Mouse (Mus musculus) forebrain, postnatal 0 days (tissue): ENCODE measurements around the gene Ppfia4. TPM values are rescaled to one million over a fixed set of nuclear protein-coding genes. Genes with fewer than 3 reads are reported as not detected.

Experiments used
- ATAC-seq: fragments of 200-750 bp; cut with Nextera tagmentation; 2 replicates; pipeline ENCODE4 v1.8.0; 2017; ENCODE audit warnings: mild to moderate bottlenecking, moderate library complexity
- DNase-seq: peaks from one replicate; pipeline ENCODE4 v3.0.0-alpha.2; 2015
- H3K27ac ChIP-seq: fragments of 300-500 bp; sonication (generic); 2 replicates; pipeline ENCODE4 v1.5.1; 2014; ENCODE audit warnings: low read depth, mild to moderate bottlenecking, antibody characterized with exemption, low read length, moderate library complexity, mixed read lengths
- H3K27me3 ChIP-seq: fragments of 300-500 bp; sonication (generic); 2 replicates; pipeline ENCODE4 v1.6.1; 2014; ENCODE audit warnings: mild to moderate bottlenecking, low read length, mixed read lengths; ENCODE audit not compliant: insufficient read depth
- H3K36me3 ChIP-seq: fragments of 300-500 bp; sonication (generic); 2 replicates; pipeline ENCODE4 v1.6.1; 2014; ENCODE audit warnings: mild to moderate bottlenecking, moderate library complexity; ENCODE audit not compliant: insufficient read depth
- H3K4me1 ChIP-seq: fragments of 300-500 bp; sonication (generic); 2 replicates; pipeline ENCODE4 v1.6.1; 2014; ENCODE audit warnings: antibody characterized with exemption; ENCODE audit not compliant: insufficient read depth
- H3K4me2 ChIP-seq: fragments of 300-500 bp; sonication (generic); 2 replicates; pipeline ENCODE4 v1.6.1; 2014; ENCODE audit warnings: low read depth, mild to moderate bottlenecking, moderate library complexity
- H3K4me3 ChIP-seq: fragments of 300-500 bp; sonication (generic); 2 replicates; pipeline ENCODE4 v1.5.1; 2014; ENCODE audit warnings: low read depth, low read length, mixed read lengths
- H3K9ac ChIP-seq: fragments of 300-500 bp; sonication (generic); 2 replicates; pipeline ENCODE4 v1.6.1; 2014; ENCODE audit warnings: mild to moderate bottlenecking
- H3K9me3 ChIP-seq: fragments of 300-500 bp; sonication (generic); 2 replicates; pipeline ENCODE4 v1.6.1; 2016; ENCODE audit warnings: low read length
- CTCF ChIP-seq: sonication (generic); IDR thresholded peaks from 2 replicates; pipeline ENCODE4 v1.5.1; 2016; ENCODE audit warnings: antibody characterized with exemption, control low read depth, low read depth
- WGBS: fragments of 180-500 bp; shearing (Covaris S2); extraction: QIAGEN DNeasy Blood & Tissue Kit; methylation state at CpG from one replicate; pipeline ENCODE4 v1.1.7; 2014; 5-methylcytosine and 5-hydroxymethylcytosine counted together
- polyA plus RNA-seq: library from polyadenylated mRNA; unstranded; fragments of >200 nt; fragmentation: Nextera tagmentation; extraction: Ambion mirVana; gene quantifications from 2 replicates; pipeline ENCODE4 v1.2.1, GENCODE M21; 2015
- total RNA-seq: library from RNA; depleted of rRNA; stranded (reverse); fragments of >200 nt; gene quantifications from 2 replicates; pipeline ENCODE4 v1.2.3, GENCODE M21; 2014

The Ppfia4 gene
- total and polyA plus RNA-seq, 2 experiments from 2014 or later, result 17.5 to 31.9 TPM

GRCm38 (mm10) chr1:134361857-134362212 lies 29.1 kb upstream of the Ppfia4 start, which contains the start of gene Tmem183a:
Tmem183a (minus strand) TSS chr1:134361979.
- Histone ChIP-seq H3K27me3 (no peaks in the 10 kb centered on the region), H3K9me3 (no peaks in the 10 kb centered on the region), H3K4me3 (peak within 1 kb of the TSS; percentile 88), H3K36me3 (peaks cover 20% of the 10 kb centered on the region), H3K9ac (peak within 1 kb of the TSS; percentile 90), H3K4me2 (peak within 1 kb of the TSS; percentile 71), H3K4me1 (peaks cover 13% of the 10 kb centered on the region; the same call in 1 of the 2 replicates), H3K27ac (peak within 1 kb of the TSS; percentile 85)
- TF ChIP-seq CTCF, result no peak
- under 1% methylated on average over 38 of the region's 38 CpGs for WGBS
- ATAC-seq, result peak; percentile 99
- peak; percentile 98 for DNase-seq

- DNase-seq, result no peak
- H3K27me3 ChIP-seq, result no peaks in the 10 kb centered on the region
Observed at GRCm38 (mm10) chr1:134361195-134361856, 28.6 kb upstream of the Ppfia4 start.

GRCm38 (mm10) chr1:134360656-134361055 lies 27.9 kb upstream of the Ppfia4 start:
- ATAC-seq, result no peak
- H3K4me1 ChIP-seq, result peaks cover 13% of the 10 kb centered on the region; the same call in 1 of the 2 replicates
- no peaks in the 10 kb centered on the region for H3K9me3 ChIP-seq
- H3K4me3 ChIP-seq, result peak overlapping the region; percentile 88
- H3K36me3 ChIP-seq, result peaks cover 28% of the 10 kb centered on the region
- no peak for DNase-seq
- 80% methylated on average over 7 of the region's 7 CpGs for WGBS
- no peaks in the 10 kb centered on the region for H3K27me3 ChIP-seq
- no peak overlapping the region for H3K9ac ChIP-seq
- no peak overlapping the region for H3K27ac ChIP-seq
- peak overlapping the region; percentile 71 for H3K4me2 ChIP-seq
- no peak for TF ChIP-seq CTCF

More at GRCm38 (mm10) chr1:134361195-134361856, 28.6 kb upstream of the Ppfia4 start:
- no peak for TF ChIP-seq CTCF
- peak overlapping the region; percentile 71 for H3K4me2 ChIP-seq
- no peaks in the 10 kb centered on the region for H3K9me3 ChIP-seq
- peaks cover 13% of the 10 kb centered on the region; the same call in 1 of the 2 replicates for H3K4me1 ChIP-seq
- H3K9ac ChIP-seq, result peak overlapping the region; percentile 90
- H3K27ac ChIP-seq, result peak overlapping the region; percentile 85
- peak overlapping the region; percentile 88 for H3K4me3 ChIP-seq
- ATAC-seq, result peak; percentile 74
- WGBS, result 4% methylated on average over 41 of the region's 44 CpGs
- peaks cover 21% of the 10 kb centered on the region for H3K36me3 ChIP-seq

GRCm38 (mm10) chr1:134357461-134357860 lies 24.7 kb upstream of the Ppfia4 start:
- WGBS, result 88% methylated on average over 4 of the region's 4 CpGs
- no peaks in the 10 kb centered on the region for H3K27me3 ChIP-seq
- ATAC-seq, result no peak

GRCm38 (mm10) chr1:134353326-134353725 lies 20.6 kb upstream of the Ppfia4 start:
- DNase-seq (no peak), ATAC-seq (no peak)
- no peaks in the 10 kb centered on the region for H3K4me1 ChIP-seq
- H3K4me2 ChIP-seq, result no peak overlapping the region
- peaks cover 73% of the 10 kb centered on the region for H3K36me3 ChIP-seq
- no peak overlapping the region for H3K4me3 ChIP-seq
- no peak for TF ChIP-seq CTCF
- H3K9ac ChIP-seq, result no peak overlapping the region
- 94% methylated on average over 2 of the region's 2 CpGs for WGBS
- H3K27me3 ChIP-seq, result no peaks in the 10 kb centered on the region
- H3K27ac ChIP-seq, result no peak overlapping the region
- no peaks in the 10 kb centered on the region for H3K9me3 ChIP-seq

More at GRCm38 (mm10) chr1:134357461-134357860, 24.7 kb upstream of the Ppfia4 start:
- no peak for TF ChIP-seq CTCF
- no peak overlapping the region for H3K27ac ChIP-seq
- DNase-seq, result no peak
- no peaks in the 10 kb centered on the region for H3K9me3 ChIP-seq
- H3K4me2 ChIP-seq, result no peak overlapping the region
- H3K9ac ChIP-seq, result no peak overlapping the region
- no peak overlapping the region for H3K4me3 ChIP-seq
- peaks cover 52% of the 10 kb centered on the region for H3K36me3 ChIP-seq
- H3K4me1 ChIP-seq, result peaks cover 12% of the 10 kb centered on the region; the same call in 1 of the 2 replicates

GRCm38 (mm10) chr1:134347791-134348190 lies 15.1 kb upstream of the Ppfia4 start:
- Histone ChIP-seq H3K27me3 (no peaks in the 10 kb centered on the region), H3K4me3 (no peak overlapping the region), H3K9ac (no peak overlapping the region), H3K36me3 (peaks cover 47% of the 10 kb centered on the region), H3K4me2 (no peak overlapping the region), H3K4me1 (no peaks in the 10 kb centered on the region), H3K27ac (no peak overlapping the region), H3K9me3 (no peaks in the 10 kb centered on the region)
- DNase-seq (no peak), ATAC-seq (no peak)
- 87% methylated on average over 9 of the region's 9 CpGs for WGBS
- no peak for TF ChIP-seq CTCF

GRCm38 (mm10) chr1:134345075-134345474 lies 12.3 kb upstream of the Ppfia4 start:
- TF ChIP-seq CTCF, result no peak
- Histone ChIP-seq H3K36me3 (peaks cover 20% of the 10 kb centered on the region), H3K9ac (peak overlapping the region; percentile 72; the same call in 1 of the 2 replicates), H3K27ac (no peak overlapping the region; the same call in none of the 2 replicates), H3K4me2 (peak overlapping the region; percentile 74), H3K4me3 (peak overlapping the region; percentile 54), H3K27me3 (no peaks in the 10 kb centered on the region), H3K4me1 (no peaks in the 10 kb centered on the region), H3K9me3 (no peaks in the 10 kb centered on the region)
- DNase-seq (no peak), ATAC-seq (no peak; the same call in 1 of the 2 replicates)
- 66% methylated on average over 4 of the region's 4 CpGs for WGBS
